Mouse (Mus musculus): ENCODE measurements around the gene Olfr1305.

Gene Olfr1305

GRCm38 (mm10) chr2:111877049-111877448, at the start of gene Olfr1305:
Gene Olfr1305 (minus strand): TSS chr2:111877149.
- DNase-seq (ENCODE audit: low spot score), result no peak

- DNase-seq (ENCODE audit: low spot score), result no peak
Observed at GRCm38 (mm10) chr2:111916171-111916570, 39.2 kb upstream of the Olfr1305 start, which contains the start of gene Olfr1306. Gene Olfr1306 (minus strand): TSS chr2:111916271.

GRCm38 (mm10) chr2:111820240-111820639, 56.7 kb downstream of the Olfr1305 start, which contains the start of gene Olfr1303:
Gene Olfr1303 (minus strand): TSS chr2:111820340.
- DNase-seq (ENCODE audit: low spot score), result no peak

Data from embryo, embryonic 10 days (tissue).